Mouse (Mus musculus) liver, embryonic 14.5 days (tissue): Measurements from ENCODE around the gene Ang.

ENCODE experiments used
- CTCF ChIP-seq: IDR thresholded peaks from 2 replicates; pipeline ENCODE4 v1.5.1; 2016; ENCODE audit warnings: antibody characterized with exemption, low read depth, control low read depth
- EP300 ChIP-seq: IDR thresholded peaks from 2 replicates; pipeline ENCODE4 v1.6.1; 2016; ENCODE audit warnings: antibody characterized with exemption, low read depth

- TF ChIP-seq CTCF = no peak
- no peak for TF ChIP-seq EP300
Measured at GRCm38 (mm10) chr14:51081035-51081434, 9.9 kb upstream of the Ang start.
